Mouse (Mus musculus) stomach, postnatal 0 days (tissue): ENCODE results near the gene Myrip.

ENCODE experiments used
- CTCF ChIP-seq: IDR thresholded peaks from 2 replicates; pipeline ENCODE4 v1.5.1; 2016; ENCODE audit warnings: antibody characterized with exemption, low read depth, mild to moderate bottlenecking, moderate library complexity
- EP300 ChIP-seq: optimal IDR thresholded peaks from 2 replicates; pipeline ENCODE3; 2016; ENCODE audit warnings: antibody characterized with exemption

DNA sequence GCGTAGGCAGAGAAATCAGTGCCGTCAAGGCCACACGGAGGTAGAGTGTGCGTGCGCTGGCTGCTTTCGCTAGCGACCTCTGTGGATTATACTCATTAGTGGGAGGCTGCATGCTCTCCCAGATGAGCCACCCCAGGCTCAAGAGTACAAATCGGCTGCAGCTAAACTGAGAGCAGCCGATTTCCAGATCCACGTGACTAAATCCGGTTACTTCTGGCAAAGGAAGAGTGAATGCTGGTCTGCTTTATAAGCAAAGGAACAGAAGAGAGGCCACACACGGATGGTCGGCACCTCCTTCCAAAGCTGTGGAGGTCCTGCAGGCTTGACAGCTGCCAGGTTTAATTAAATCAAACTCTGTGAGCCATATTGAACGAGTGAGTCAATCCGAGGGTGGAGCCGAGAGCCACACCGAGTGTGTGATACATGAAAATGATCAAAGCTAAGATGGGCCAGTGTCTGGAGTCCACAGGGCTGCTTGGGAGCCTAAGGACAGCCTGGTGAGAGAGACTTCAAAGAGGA is 108.4 kb downstream of the Myrip start:
- no peak for TF ChIP-seq CTCF
- no peak for TF ChIP-seq EP300
